Mouse (Mus musculus) ovary, adult 18-20 months (tissue): ENCODE data around the gene Ccl24.
"Not testable (repeated sequence)": the region's sequence is repeated elsewhere in the genome, so short reads cannot be mapped to it uniquely, and the experiment has no call there.

ENCODE experiments used
- DNase-seq: peaks from one replicate; pipeline ENCODE4 v3.0.0; 2022; ENCODE audit warnings: low spot score, mixed read lengths

Gene Ccl24

GRCm38 (mm10) chr5:135573006-135573405, at the start of gene Ccl24:
Ccl24 (minus strand) TSS chr5:135573049.
- no peak for DNase-seq

GRCm38 (mm10) chr5:135621725-135622124, 48.9 kb upstream of the Ccl24 start:
- no peak for DNase-seq

GRCm38 (mm10) chr5:135620526-135620925, 47.7 kb upstream of the Ccl24 start:
- no peak for DNase-seq

- not testable (repeated sequence) for DNase-seq
These were observed 46.9 kb upstream of the Ccl24 start for GRCm38 (mm10) chr5:135619741-135620140.

GRCm38 (mm10) chr5:135609794-135610193, 36.9 kb upstream of the Ccl24 start:
- DNase-seq: no peak

- DNase-seq: no peak
These were observed 34.7 kb upstream of the Ccl24 start for GRCm38 (mm10) chr5:135607581-135607980.

GRCm38 (mm10) chr5:135606717-135607116, 33.9 kb upstream of the Ccl24 start:
- not testable (repeated sequence) for DNase-seq

- not testable (repeated sequence) for DNase-seq
These were observed 31.8 kb upstream of the Ccl24 start for GRCm38 (mm10) chr5:135604643-135605042.

- no peak for DNase-seq
These were observed 17.3 kb upstream of the Ccl24 start for GRCm38 (mm10) chr5:135589996-135590784.

GRCm38 (mm10) chr5:135587764-135588163, 14.9 kb upstream of the Ccl24 start:
- no peak for DNase-seq

- no peak for DNase-seq
These were observed 12.8 kb upstream of the Ccl24 start for GRCm38 (mm10) chr5:135585691-135586090.

- no peak for DNase-seq
These were observed 9.5 kb upstream of the Ccl24 start for GRCm38 (mm10) chr5:135582330-135582729.

- no peak for DNase-seq
These were observed 6.5 kb upstream of the Ccl24 start for GRCm38 (mm10) chr5:135579331-135579751.

- DNase-seq: no peak
These were observed 3.2 kb upstream of the Ccl24 start for GRCm38 (mm10) chr5:135576055-135576454.

GRCm38 (mm10) chr5:135568698-135569097, 4.2 kb downstream of the Ccl24 start:
- DNase-seq: no peak

- DNase-seq: no peak
These were observed 5.1 kb downstream of the Ccl24 start for GRCm38 (mm10) chr5:135567556-135568265.

- DNase-seq: no peak
These were observed 9.4 kb downstream of the Ccl24 start, which contains the start of gene Ccl26 for GRCm38 (mm10) chr5:135563469-135563868. Ccl26 (minus strand) TSS chr5:135563569.

GRCm38 (mm10) chr5:135557671-135558070, 15.2 kb downstream of the Ccl24 start:
- DNase-seq: no peak

GRCm38 (mm10) chr5:135557051-135557450, 15.8 kb downstream of the Ccl24 start:
- no peak for DNase-seq

- DNase-seq: no peak
These were observed 16.6 kb downstream of the Ccl24 start for GRCm38 (mm10) chr5:135556259-135556658.

GRCm38 (mm10) chr5:135551591-135551990, 21.3 kb downstream of the Ccl24 start:
- no peak for DNase-seq

GRCm38 (mm10) chr5:135550910-135551309, 21.9 kb downstream of the Ccl24 start:
- DNase-seq: no peak

GRCm38 (mm10) chr5:135547990-135548389, 24.9 kb downstream of the Ccl24 start:
- no peak for DNase-seq
